Mouse (Mus musculus): ENCODE results near the gene Fubp1.

DNA sequence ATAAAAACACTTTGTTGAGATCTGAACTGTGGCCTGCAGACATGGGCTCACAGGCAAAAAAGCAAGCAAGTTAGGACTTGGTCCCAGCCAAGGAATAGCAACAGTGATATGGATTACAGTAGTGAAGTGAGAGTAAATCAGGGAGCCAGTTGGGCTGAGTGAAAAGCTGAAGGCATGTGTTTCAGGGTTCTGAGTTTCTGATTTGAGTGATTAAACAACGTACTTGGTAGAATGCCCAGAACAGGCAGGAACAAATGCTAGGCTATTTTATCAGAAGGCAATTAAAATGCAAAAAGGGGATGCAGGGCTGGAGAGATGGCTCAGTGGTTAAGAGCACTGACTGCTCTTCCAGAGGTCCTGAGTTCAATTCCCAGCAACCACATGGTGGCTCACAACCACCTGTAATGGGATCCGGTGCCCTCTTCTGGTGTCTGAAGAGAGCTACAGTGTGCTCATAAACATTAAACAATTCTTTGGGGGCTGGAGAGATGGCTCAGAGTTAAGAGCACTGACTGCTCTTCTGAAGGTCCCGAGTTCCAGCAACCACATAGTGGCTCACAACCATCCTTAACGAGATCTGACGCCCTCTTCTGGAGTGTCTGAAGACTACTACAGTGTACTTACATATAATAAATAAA is 35.2 kb downstream of the Fubp1 start:
- TF ChIP-seq POLR2A (IDR thresholded peaks at IDR 0.05; ENCODE audit: control insufficient read depth, extremely low read depth, insufficient read depth, low read length, poor library complexity) (no peak), CTCF (IDR thresholded peaks at IDR 0.05; ENCODE audit: borderline replicate concordance, control insufficient read depth, extremely low read depth, insufficient read depth, low read length, poor library complexity) (no peak)
